Mouse (Mus musculus) limb, embryonic 14.5 days (tissue): ENCODE data around the gene Atp5d. TPM values are rescaled to one million over a fixed set of nuclear protein-coding genes. Genes with fewer than 3 reads are reported as not detected.

ENCODE experiments used
- ATAC-seq: fragments of 200-750 bp; cut with Nextera tagmentation; 2 replicates; pipeline ENCODE4 v1.8.0; 2017; ENCODE audit warnings: low read depth, moderate number of reproducible peaks, moderate TSS enrichment; ENCODE audit not compliant: low FRiP score
- DNase-seq: peaks from one replicate; pipeline ENCODE4 v3.0.0-alpha.2; 2015; ENCODE audit warnings: low spot score
- H3K27ac ChIP-seq: fragments of 300-500 bp; sonication (generic); replicated peaks from 2 replicates; pipeline ENCODE4 v1.5.1; 2014; ENCODE audit warnings: low read depth, mild to moderate bottlenecking, low read length, moderate library complexity, mixed read lengths
- H3K27me3 ChIP-seq: fragments of 300-500 bp; sonication (generic); 2 replicates; pipeline ENCODE4 v1.6.1; 2014; ENCODE audit warnings: low read length, mixed read lengths; ENCODE audit not compliant: control insufficient read depth, insufficient read depth
- H3K36me3 ChIP-seq: fragments of 300-500 bp; sonication (generic); 2 replicates; pipeline ENCODE4 v1.6.1; 2014; ENCODE audit warnings: mild to moderate bottlenecking, low read length, moderate library complexity, mixed read lengths; ENCODE audit not compliant: control insufficient read depth, insufficient read depth
- H3K4me1 ChIP-seq: fragments of 300-500 bp; sonication (generic); 2 replicates; pipeline ENCODE4 v1.6.1; 2014; ENCODE audit warnings: antibody characterized with exemption, low read length, mixed read lengths; ENCODE audit not compliant: control insufficient read depth, insufficient read depth
- H3K4me2 ChIP-seq: fragments of 300-500 bp; sonication (generic); replicated peaks from 2 replicates; pipeline ENCODE4 v1.6.1; 2014; ENCODE audit warnings: low read depth, mild to moderate bottlenecking, low read length, moderate library complexity; ENCODE audit not compliant: severe bottlenecking
- H3K4me3 ChIP-seq: fragments of 300-500 bp; sonication (generic); replicated peaks from 2 replicates; pipeline ENCODE4 v1.5.1; 2014; ENCODE audit warnings: low read length
- H3K9ac ChIP-seq: fragments of 300-500 bp; sonication (generic); 2 replicates; pipeline ENCODE4 v1.6.1; 2014; ENCODE audit warnings: mild to moderate bottlenecking, low read depth, low read length, moderate library complexity; ENCODE audit not compliant: severe bottlenecking
- H3K9me3 ChIP-seq: fragments of 300-500 bp; sonication (generic); 2 replicates; pipeline ENCODE4 v1.6.1; 2016; ENCODE audit warnings: low read length; ENCODE audit not compliant: control insufficient read depth
- POLR2A ChIP-seq: fragments of 200-500 bp; IDR thresholded peaks from 2 replicates; pipeline ENCODE4 v1.8.0; 2012; ENCODE audit warnings: inconsistent platforms, mild to moderate bottlenecking, moderate library complexity, borderline replicate concordance; ENCODE audit not compliant: insufficient read depth, insufficient read length; ENCODE audit errors: extremely low read depth
- WGBS: fragments of 180-500 bp; shearing (Covaris S2); extraction: QIAGEN DNeasy Blood & Tissue Kit; methylation state at CpG from one replicate; pipeline ENCODE4 v1.1.7; 2014; 5-methylcytosine and 5-hydroxymethylcytosine counted together
- polyA plus RNA-seq, 2 experiments: library from polyadenylated mRNA; depleted of rRNA in 1 of 2; stranded (reverse) in 1 of 2; unstranded in 1 of 2; fragments of >200 nt; fragmentation: Nextera tagmentation in 1 of 2; extraction: Ambion mirVana in 1 of 2; gene quantifications; 2 replicates each; pipeline versions ENCODE4 v1.2.1 to v1.2.3; 2012 to 2014

Gene Atp5d
- polyA plus RNA-seq, 2 experiments, result 449 to 477 TPM

DNA sequence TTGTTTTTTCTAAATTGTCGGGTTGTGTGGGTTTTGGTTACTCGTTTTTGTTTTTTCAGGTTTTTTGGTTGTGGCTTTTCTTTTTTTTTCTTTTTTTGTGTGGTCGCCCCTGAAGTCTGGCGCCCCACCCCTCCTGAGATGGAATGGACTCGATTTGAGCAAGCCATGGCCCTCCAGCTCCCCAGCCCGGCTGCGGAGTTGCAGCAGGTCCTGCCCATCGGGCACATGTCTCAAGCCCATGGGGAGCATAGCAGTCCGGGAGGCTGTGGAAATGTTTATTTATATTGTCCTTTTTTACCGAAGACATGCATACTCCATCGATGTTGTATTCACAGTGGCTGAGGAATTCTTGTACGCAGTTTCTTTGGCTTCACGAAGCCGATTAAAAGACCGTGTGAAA, 32.8 kb downstream of the Atp5d start:
- H3K9me3 ChIP-seq, result no peaks in the 10 kb centered on the region
- peaks cover 22% of the 10 kb centered on the region for H3K4me1 ChIP-seq
- H3K27me3 ChIP-seq, result no peaks in the 10 kb centered on the region
- ATAC-seq, result no peak
- no peak for TF ChIP-seq POLR2A
- no peak for DNase-seq
- WGBS, result 94% methylated on average over 15 of the region's 15 CpGs
- no peak overlapping the region for H3K4me2 ChIP-seq
- H3K36me3 ChIP-seq, result peaks cover 28% of the 10 kb centered on the region
- H3K27ac ChIP-seq, result no peak overlapping the region
- no peak overlapping the region for H3K4me3 ChIP-seq
- H3K9ac ChIP-seq, result no peak overlapping the region

- ATAC-seq, result no peak
- TF ChIP-seq POLR2A, result no peak
- no peaks in the 10 kb centered on the region for H3K27me3 ChIP-seq
- H3K4me3 ChIP-seq, result no peak overlapping the region
- H3K4me1 ChIP-seq, result peaks cover 18% of the 10 kb centered on the region
- no peak for DNase-seq
- no peak overlapping the region for H3K9ac ChIP-seq
- peak overlapping the region; percentile 55; the same call in 1 of the 2 replicates for H3K27ac ChIP-seq
- H3K36me3 ChIP-seq, result peaks cover 28% of the 10 kb centered on the region
- H3K9me3 ChIP-seq, result no peaks in the 10 kb centered on the region
- 81% methylated on average over 45 of the region's 45 CpGs for WGBS
- H3K4me2 ChIP-seq, result peak overlapping the region; percentile 63; the same call in 1 of the 2 replicates
Observed at GRCm38 (mm10) chr10:80171760-80172526, 33.5 kb downstream of the Atp5d start.

DNA sequence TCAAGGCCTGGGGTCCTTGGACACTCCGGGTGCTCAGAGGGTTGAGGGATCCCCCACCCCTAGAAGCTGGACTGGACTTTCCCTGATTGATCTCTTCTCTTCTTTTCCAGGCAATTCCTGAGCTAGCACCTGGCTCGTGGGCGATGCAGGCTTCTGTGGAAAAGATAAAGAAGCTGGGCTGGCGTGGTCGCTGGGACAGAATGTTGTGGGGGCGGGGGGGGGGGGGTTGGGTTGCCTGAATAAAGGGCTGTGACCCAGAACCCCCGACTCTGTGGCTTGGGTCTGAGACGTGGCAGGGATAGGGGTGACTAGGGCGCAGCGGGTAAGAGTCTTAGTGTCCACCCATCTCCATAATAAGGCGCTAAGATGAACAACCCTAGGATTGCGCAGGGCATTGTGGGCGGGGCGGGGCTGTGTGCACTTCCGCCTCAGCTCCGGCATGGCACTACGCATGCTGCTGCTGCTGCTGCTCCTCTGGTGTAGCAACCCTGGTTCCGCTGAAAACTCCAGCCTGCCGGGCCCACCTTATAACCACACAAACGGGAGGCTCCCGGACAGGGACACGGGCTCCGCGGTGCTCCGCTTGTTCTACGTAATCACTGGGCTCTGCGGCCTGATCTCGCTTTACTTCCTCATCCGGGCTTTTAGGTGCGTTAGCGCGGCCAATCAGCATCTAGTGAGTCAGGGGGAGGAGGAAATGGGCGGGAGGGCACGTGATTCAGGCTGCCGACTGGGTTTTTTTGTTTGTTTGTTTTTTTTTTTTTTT, 34.3 kb downstream of the Atp5d start, which contains the start of gene 1600002K03Rik:
Gene 1600002K03Rik (plus strand): TSS at position 418 of the 766 bp plus-strand sequence.
- Histone ChIP-seq H3K36me3 (peaks cover 28% of the 10 kb centered on the region), H3K9ac (peak within 1 kb of the TSS; percentile 56), H3K4me2 (peak within 1 kb of the TSS; percentile 63), H3K9me3 (no peaks in the 10 kb centered on the region), H3K27ac (peak within 1 kb of the TSS; percentile 55), H3K27me3 (no peaks in the 10 kb centered on the region), H3K4me1 (peaks cover 15% of the 10 kb centered on the region), H3K4me3 (peak within 1 kb of the TSS; percentile 52)
- TF ChIP-seq POLR2A, result peak; percentile 26; the same call in 1 of the 2 replicates
- DNase-seq (peak; percentile 93), ATAC-seq (peak; percentile 77)
- 9% methylated on average over 34 of the region's 35 CpGs for WGBS

DNA sequence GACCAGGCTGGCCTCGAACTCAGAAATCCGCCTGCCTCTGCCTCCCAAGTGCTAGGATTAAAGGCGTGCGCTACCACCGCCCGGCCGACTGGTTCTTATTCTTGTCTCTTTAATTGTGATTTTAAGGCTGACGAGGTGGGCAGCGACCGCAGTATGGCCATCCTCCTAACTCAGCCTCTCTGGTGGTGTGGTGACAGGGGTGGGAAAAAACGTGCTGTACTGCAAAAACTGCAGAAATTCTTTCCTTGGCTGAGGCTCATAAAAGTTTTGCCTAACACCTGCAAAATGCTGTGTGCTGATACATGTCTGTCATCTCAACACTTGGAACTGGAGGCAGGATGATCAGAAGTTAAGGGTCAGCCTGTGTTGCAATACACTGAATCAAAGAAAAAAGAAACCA, 34.9 kb downstream of the Atp5d start:
- Histone ChIP-seq H3K27me3 (no peaks in the 10 kb centered on the region), H3K9me3 (no peaks in the 10 kb centered on the region), H3K4me1 (peaks cover 15% of the 10 kb centered on the region), H3K36me3 (peaks cover 28% of the 10 kb centered on the region), H3K4me2 (peak overlapping the region; percentile 63), H3K27ac (peak overlapping the region; percentile 46; the same call in 1 of the 2 replicates), H3K9ac (peak overlapping the region; percentile 56), H3K4me3 (peak overlapping the region; percentile 52)
- DNase-seq (no peak), ATAC-seq (no peak)
- no peak for TF ChIP-seq POLR2A
- 13% methylated on average over 11 of the region's 11 CpGs for WGBS

- DNase-seq (no peak), ATAC-seq (no peak)
- H3K27me3 ChIP-seq, result no peaks in the 10 kb centered on the region
- 82% methylated on average over 10 of the region's 10 CpGs for WGBS
- H3K36me3 ChIP-seq, result peaks cover 28% of the 10 kb centered on the region
- no peak overlapping the region for H3K4me3 ChIP-seq
- H3K4me1 ChIP-seq, result peaks cover 9% of the 10 kb centered on the region; the same call in 1 of the 2 replicates
- H3K4me2 ChIP-seq, result no peak overlapping the region
- no peak overlapping the region for H3K9ac ChIP-seq
- no peak overlapping the region for H3K27ac ChIP-seq
- H3K9me3 ChIP-seq, result no peaks in the 10 kb centered on the region
- no peak for TF ChIP-seq POLR2A
Observed at GRCm38 (mm10) chr10:80173955-80174640, 35.7 kb downstream of the Atp5d start.
